Mouse (Mus musculus) ES-E14 (cell line): ENCODE data around the gene Aldh8a1. TPM values are rescaled to one million over a fixed set of nuclear protein-coding genes. Genes with fewer than 3 reads are reported as not detected.

Source experiments
- DNase-seq: peaks from one replicate; pipeline ENCODE4 v3.0.0-alpha.2; 2013; ENCODE audit warnings: low read depth, low spot score
- H3K27ac ChIP-seq: 2 replicates; pipeline ENCODE4 v1.5.1; 2012; ENCODE audit warnings: low read depth, mild to moderate bottlenecking, low read length, moderate library complexity, mixed read lengths; ENCODE audit not compliant: poor library complexity, insufficient read depth, severe bottlenecking
- H3K36me3 ChIP-seq: 2 replicates; pipeline ENCODE4 v1.6.1; 2012; ENCODE audit warnings: mild to moderate bottlenecking, low read length, moderate library complexity, mixed read lengths; ENCODE audit not compliant: control insufficient read depth, poor library complexity, insufficient read depth, severe bottlenecking
- H3K4me1 ChIP-seq, 2 experiments: fragments of 150-350 bp in 1 of 2; sonication (generic) in 1 of 2; 2 replicates each; pipeline ENCODE4 v1.6.1; 2012; ENCODE audit warnings: low read length in 2 of 2, mild to moderate bottlenecking in 1 of 2, mixed read lengths in 1 of 2; ENCODE audit not compliant: control insufficient read depth in 2 of 2, insufficient read depth in 2 of 2, poor library complexity in 1 of 2
- H3K4me3 ChIP-seq, 2 experiments: fragments of 150-350 bp in 1 of 2; sonication (generic) in 1 of 2; 2 replicates each; pipeline ENCODE4 v1.5.1; 2012; ENCODE audit warnings: low read length in 2 of 2, low read depth in 1 of 2, mild to moderate bottlenecking in 1 of 2, mixed read lengths in 1 of 2; ENCODE audit not compliant: insufficient read depth in 1 of 2, poor library complexity in 1 of 2, severe bottlenecking in 1 of 2
- H3K9ac ChIP-seq: 2 replicates; pipeline ENCODE4 v1.6.1; 2012; ENCODE audit warnings: low read depth, mild to moderate bottlenecking, low read length, mixed read lengths; ENCODE audit not compliant: poor library complexity, insufficient read depth, severe bottlenecking
- H3K9me3 ChIP-seq: fragments of 150-350 bp; sonication (generic); 2 replicates; pipeline ENCODE4 v1.6.1; 2012; ENCODE audit warnings: low read depth, mild to moderate bottlenecking, low read length; ENCODE audit not compliant: control insufficient read depth, insufficient read depth
- CHD2 ChIP-seq: IDR thresholded peaks from 2 replicates; pipeline ENCODE4 v1.6.1; 2014; ENCODE audit warnings: mild to moderate bottlenecking, low read depth, low read length, inconsistent platforms
- HCFC1 ChIP-seq: IDR thresholded peaks from 2 replicates; pipeline ENCODE4 v1.6.1; 2012; ENCODE audit warnings: low read length, inconsistent platforms, borderline replicate concordance; ENCODE audit not compliant: insufficient read depth
- MAFK ChIP-seq: IDR thresholded peaks from 2 replicates; pipeline ENCODE4 v1.6.1; 2014; ENCODE audit warnings: mild to moderate bottlenecking, low read depth, low read length, inconsistent platforms; ENCODE audit not compliant: insufficient read depth
- ZC3H11A ChIP-seq: IDR thresholded peaks from 2 replicates; pipeline ENCODE4 v1.6.1; 2012; ENCODE audit warnings: low read depth, mild to moderate bottlenecking, inconsistent platforms, low read length, borderline replicate concordance
- ZNF384 ChIP-seq: IDR thresholded peaks from 2 replicates; pipeline ENCODE4 v1.6.1; 2012; ENCODE audit warnings: low read depth, low read length, inconsistent platforms
- in situ Hi-C, 2 experiments: fragments of 600-800 bp; cut with MboI; formaldehyde crosslinking; loops; one replicate each; pipeline ENCODE4 v1.15.1; 2025; ENCODE audit warnings: low sequenced_read_pairs in 2 of 2, inconsistent platforms in 1 of 2; ENCODE audit not compliant: unreplicated experiment in 2 of 2
- total RNA-seq: library from RNA; depleted of rRNA; stranded (reverse); fragments of 300-350 nt; gene quantifications from 2 replicates; pipeline ENCODE4 v1.2.3, GENCODE M21; 2012

Gene Aldh8a1
- total RNA-seq, 1 experiment: 0.13 TPM

DNA sequence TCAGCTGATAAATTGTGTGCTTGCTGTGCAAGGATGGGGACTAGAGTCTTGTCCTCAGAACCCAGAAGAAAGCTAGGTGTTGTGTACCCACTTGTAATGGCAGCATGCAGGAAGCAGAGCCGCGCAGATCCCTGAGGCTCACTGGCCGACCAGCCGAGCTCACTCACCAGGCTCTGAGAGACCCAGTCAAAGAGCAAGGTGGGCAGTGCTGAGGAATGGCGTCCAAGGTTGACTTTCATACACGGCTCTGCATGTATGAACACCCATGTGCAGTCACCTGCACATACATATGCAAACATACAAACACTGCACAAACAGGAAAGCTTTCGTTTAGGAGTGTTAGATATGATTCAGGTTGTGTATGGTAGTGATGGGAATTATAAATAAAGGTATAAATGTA lies 12.1 kb upstream of the Aldh8a1 start:
- H3K4me3 ChIP-seq: no peak overlapping the region
- no peaks in the 10 kb centered on the region for H3K9me3 ChIP-seq
- H3K9ac ChIP-seq: no peak overlapping the region
- peaks cover 23% of the 10 kb centered on the region for H3K36me3 ChIP-seq
- in situ Hi-C loops: no loop called here
- DNase-seq: no peak
- TF ChIP-seq CHD2 (no peak), MAFK (no peak), ZNF384 (no peak), ZC3H11A (no peak), HCFC1 (no peak)
- H3K4me1 ChIP-seq: peaks cover 0 to 1% of the 10 kb centered on the region in 2 experiments; a peak in 1 of 4 replicates
- H3K27ac ChIP-seq: no peak overlapping the region

DNA sequence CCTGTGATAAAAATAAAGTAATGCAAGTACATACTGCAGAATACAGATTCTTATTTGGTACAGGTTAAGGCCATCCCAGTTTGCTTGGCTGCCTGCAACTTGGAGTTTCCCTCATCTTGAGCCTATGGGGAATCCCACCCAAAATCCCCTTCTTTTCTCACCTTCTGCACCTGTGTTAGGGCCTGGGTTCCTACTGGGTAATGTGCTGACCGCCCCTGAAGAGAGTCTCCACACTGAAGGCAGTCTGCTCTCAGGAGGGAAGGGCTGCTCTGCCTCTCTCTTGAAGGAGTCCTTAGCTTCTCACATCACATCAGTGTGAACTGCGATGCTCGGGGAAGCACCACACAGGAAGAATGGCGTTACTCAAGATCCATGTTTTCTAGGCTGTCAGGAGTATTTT lies 11.2 kb upstream of the Aldh8a1 start:
- in situ Hi-C loops: no loop called here
- no peak overlapping the region for H3K9ac ChIP-seq
- peaks cover 0 to 1% of the 10 kb centered on the region in 2 experiments; a peak in 1 of 4 replicates for H3K4me1 ChIP-seq
- no peak for DNase-seq
- no peak for TF ChIP-seq HCFC1
- no peak for TF ChIP-seq CHD2
- TF ChIP-seq ZNF384: no peak
- no peak for TF ChIP-seq MAFK
- TF ChIP-seq ZC3H11A: no peak
- no peaks in the 10 kb centered on the region for H3K9me3 ChIP-seq
- H3K36me3 ChIP-seq: peaks cover 23% of the 10 kb centered on the region
- no peak overlapping the region for H3K27ac ChIP-seq
- no peak overlapping the region for H3K4me3 ChIP-seq

DNA sequence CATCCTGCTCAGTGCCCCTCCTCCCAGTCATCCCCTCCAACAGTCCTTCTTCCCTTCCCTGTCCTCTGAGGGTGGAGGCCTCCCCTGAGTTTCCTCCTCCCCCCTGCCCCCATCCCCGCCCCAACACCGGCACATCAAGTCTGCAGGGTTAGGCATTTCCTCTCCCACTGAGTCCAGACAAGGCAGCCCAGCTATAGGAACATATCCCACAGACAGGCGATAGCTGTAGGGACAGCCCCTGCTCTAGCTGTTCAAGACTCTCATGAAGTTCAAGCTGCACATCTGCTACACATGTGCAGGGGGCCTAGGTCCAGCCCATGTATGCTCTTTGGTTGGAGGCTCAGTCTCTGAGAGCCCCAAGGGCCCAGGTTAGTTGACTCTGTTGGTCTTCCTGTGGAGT lies 10.6 kb upstream of the Aldh8a1 start:
- Histone ChIP-seq H3K9me3 (no peaks in the 10 kb centered on the region), H3K9ac (no peak overlapping the region), H3K27ac (no peak overlapping the region), H3K4me1 (peaks cover 0 to 1% of the 10 kb centered on the region in 2 experiments; a peak in 1 of 4 replicates), H3K4me3 (no peak overlapping the region), H3K36me3 (peaks cover 23% of the 10 kb centered on the region)
- DNase-seq: no peak
- no peak for TF ChIP-seq HCFC1
- no peak for TF ChIP-seq MAFK
- no peak for TF ChIP-seq ZNF384
- TF ChIP-seq ZC3H11A: no peak
- no peak for TF ChIP-seq CHD2
- in situ Hi-C loops: no loop called here

DNA sequence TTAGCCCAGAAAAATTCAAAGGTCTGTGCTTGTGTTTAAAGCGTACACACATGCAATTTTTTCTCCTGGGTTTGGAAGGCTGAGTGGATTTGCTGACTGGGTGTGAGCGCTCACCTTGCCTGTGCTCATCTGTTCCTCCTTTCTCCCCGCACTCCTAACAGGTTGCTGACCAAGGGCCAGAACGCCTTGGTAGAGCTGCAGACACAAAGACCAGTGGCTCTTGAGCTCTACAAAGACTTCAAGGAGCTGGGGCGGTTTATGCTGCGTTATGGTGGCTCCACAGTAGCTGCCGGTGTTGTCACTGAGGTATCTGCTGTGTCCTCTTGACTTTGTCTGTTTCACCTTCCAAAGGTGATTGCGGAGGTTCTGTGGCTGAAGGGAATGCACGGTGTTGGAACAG lies 9.6 kb upstream of the Aldh8a1 start:
- DNase-seq: no peak
- no peaks in the 10 kb centered on the region for H3K9me3 ChIP-seq
- in situ Hi-C loops: no loop called here
- peaks cover 21% of the 10 kb centered on the region for H3K36me3 ChIP-seq
- no peak for TF ChIP-seq ZNF384
- TF ChIP-seq CHD2: no peak
- no peak for TF ChIP-seq HCFC1
- TF ChIP-seq ZC3H11A: no peak
- TF ChIP-seq MAFK: no peak
- no peak overlapping the region for H3K9ac ChIP-seq
- no peak overlapping the region for H3K4me3 ChIP-seq
- H3K4me1 ChIP-seq: peaks cover 0 to 1% of the 10 kb centered on the region in 2 experiments; a peak in 1 of 4 replicates
- H3K27ac ChIP-seq: no peak overlapping the region

DNA sequence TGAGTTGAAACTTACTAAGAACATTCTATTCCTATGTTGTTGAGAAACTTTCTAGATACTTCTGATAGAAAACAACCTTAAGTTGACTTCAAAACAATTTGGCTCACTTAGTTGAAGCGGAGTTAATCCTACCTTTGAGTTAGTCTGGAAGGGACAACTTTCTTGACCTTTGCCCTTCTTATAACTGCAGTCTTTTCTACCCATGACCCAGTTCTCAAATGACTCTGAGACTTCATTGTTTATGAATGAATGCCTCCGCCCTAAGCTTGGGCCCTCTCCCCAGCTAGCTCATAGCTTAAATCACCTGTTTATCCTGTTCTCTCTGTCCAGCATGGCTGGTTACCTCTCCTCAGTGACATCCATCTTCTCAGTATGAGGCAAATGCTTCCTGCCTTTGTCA lies 7.5 kb upstream of the Aldh8a1 start:
- in situ Hi-C loops: no loop called here
- no peak overlapping the region for H3K27ac ChIP-seq
- DNase-seq: no peak
- H3K9me3 ChIP-seq: no peaks in the 10 kb centered on the region
- no peak overlapping the region for H3K4me3 ChIP-seq
- peaks cover 0 to 1% of the 10 kb centered on the region in 2 experiments; a peak in 1 of 4 replicates for H3K4me1 ChIP-seq
- peaks cover 19% of the 10 kb centered on the region for H3K36me3 ChIP-seq
- no peak for TF ChIP-seq ZNF384
- no peak for TF ChIP-seq ZC3H11A
- no peak for TF ChIP-seq CHD2
- no peak for TF ChIP-seq HCFC1
- no peak for TF ChIP-seq MAFK
- H3K9ac ChIP-seq: no peak overlapping the region
